Mouse (Mus musculus) adrenal gland, adult 10 weeks (tissue): Measurements from ENCODE around the gene Gkn1. TPM values are rescaled to one million over a fixed set of nuclear protein-coding genes. Genes with fewer than 3 reads are reported as not detected.

Source experiments
- polyA plus RNA-seq: library from polyadenylated mRNA; stranded (reverse); fragments of 350-450 nt; fragmentation: Illumina TruSeq; extraction: RNeasy Lipid Tissue Mini Kit (QIAGEN cat#74804); gene quantifications from one replicate; pipeline ENCODE4 v1.2.3, GENCODE M21; 2014; ENCODE audit warnings: low read depth, low replicate concordance

Gkn1 gene
- not detected for polyA plus RNA-seq

DNA sequence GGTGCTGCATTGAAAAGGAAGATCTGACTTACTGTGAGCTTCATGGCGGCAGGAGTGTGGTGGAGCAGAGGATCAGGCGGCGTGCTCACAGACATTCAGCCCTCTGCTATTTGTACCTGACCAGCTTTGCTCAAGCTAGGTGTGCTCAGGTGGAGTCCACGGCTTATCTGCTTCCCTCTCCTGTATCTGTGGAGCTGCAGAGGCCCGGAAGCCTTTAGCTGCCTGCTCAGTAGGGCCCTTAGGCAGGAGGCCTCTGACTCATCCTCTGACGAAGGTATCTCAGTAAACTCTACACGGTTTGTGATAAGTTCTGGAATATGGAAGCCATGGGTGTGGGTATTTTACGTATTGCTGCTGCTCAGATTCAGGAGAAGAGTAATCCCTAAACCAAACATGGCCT lies at the start of gene Gkn1:
Gene Gkn1 (minus strand): TSS at position 114 of the 400 bp plus-strand sequence.

DNA sequence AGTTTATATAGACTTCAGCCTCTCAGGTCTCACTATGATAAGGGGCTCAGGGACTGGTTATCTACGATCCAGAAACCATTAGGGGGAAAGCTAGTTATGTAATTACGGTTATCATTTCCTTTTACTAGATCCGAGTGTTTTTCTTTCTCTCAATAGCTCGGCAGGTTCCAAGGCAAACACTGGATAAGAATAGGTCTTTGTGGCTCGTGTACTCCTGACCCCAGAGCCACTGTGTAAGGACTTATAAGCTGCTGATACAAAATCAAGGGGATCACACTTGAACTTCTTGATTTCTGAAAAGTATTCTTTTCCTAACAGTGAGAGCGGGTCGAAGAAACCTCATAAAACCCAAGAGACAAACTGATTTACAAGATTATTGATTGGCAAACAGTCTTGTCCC lies 38.1 kb upstream of the Gkn1 start, which contains the start of gene Gkn3:
Gene Gkn3 (minus strand): TSS at position 59 of the 400 bp plus-strand sequence.

DNA sequence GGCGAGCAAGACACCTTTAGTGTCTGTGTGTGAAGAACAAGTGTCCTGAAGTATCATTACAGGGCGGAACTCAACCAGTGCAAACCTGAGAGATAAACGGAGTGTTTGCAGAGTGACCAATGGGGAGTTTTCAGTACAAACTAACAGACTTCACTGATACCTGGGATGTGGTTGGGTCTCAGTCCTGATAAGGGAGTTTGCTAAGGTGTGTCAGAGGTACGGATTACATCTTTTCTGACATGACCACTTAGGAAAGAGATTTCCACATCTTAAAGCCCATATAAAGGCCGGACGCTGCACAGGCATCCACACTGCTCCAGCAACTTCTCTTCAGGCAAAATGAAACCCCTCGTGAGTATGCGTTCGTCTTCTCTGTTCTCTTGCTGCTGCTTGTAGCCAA lies 22.3 kb upstream of the Gkn1 start, which contains the start of gene Gkn2:
Gene Gkn2 (plus strand): TSS at position 301 of the 400 bp plus-strand sequence.

DNA sequence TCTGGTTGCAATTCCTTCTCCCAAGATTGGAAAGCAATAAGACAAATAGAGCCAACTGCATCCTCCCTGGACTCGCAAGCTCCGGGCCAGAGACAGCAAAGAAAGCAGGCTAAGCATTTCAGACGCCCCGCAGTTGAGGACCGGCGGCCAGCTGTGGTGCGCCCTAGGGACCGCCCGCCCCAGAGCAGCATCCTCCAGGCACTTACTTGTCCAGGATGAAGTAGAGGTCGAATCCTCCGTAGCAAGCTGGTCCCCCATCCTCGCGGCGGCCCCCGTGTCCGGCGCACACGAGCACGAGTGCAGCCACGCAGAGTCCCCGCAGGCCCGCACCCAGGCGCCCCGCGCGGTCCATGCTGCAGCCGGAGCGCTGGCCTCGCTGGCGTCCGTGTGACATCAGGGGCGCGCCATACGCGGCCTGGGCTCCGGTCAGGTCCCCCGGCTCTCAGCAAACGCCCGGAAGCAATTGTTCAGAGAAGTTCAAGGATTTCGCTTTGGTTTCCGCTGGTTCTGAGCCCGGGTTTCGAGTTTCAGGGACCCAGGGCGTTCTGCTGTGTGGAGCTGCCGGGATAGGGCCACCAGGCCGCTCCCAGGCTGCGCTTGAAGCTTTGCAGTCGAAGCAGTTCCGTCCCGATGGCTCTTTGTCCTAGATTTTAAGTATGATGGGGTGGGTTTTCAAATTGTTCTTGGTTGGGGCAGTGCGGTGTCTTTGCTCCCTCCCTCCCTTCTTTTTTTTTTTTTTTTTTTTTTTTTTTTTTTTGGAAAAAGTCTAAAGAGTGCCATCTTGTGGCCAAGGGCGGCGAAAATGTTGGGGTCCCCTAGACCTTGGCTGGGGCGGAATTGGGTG lies 15.4 kb downstream of the Gkn1 start, which contains the start of gene Antxr1:
Gene Antxr1 (minus strand): TSS at position 731 of the 844 bp plus-strand sequence.

Other genes starting within 250 kb of the Gkn1 start
- gene D6Ertd527e, start 246.2 kb downstream of the Gkn1 start, polyA plus RNA-seq: not detected
- gene Antxr1, start 15.1 kb downstream of the Gkn1 start, polyA plus RNA-seq: 37.7 TPM
- gene Gkn2, start 22.4 kb upstream of the Gkn1 start, polyA plus RNA-seq: not detected
- gene Gkn3, start 38.0 kb upstream of the Gkn1 start, polyA plus RNA-seq: not detected
- not detected for gene Bmp10, start 78.1 kb upstream of the Gkn1 start, polyA plus RNA-seq
- 0.52 TPM for gene Arhgap25, start 182.3 kb upstream of the Gkn1 start, polyA plus RNA-seq
- gene Prokr1, start 239.8 kb upstream of the Gkn1 start, polyA plus RNA-seq: 0.47 TPM